Mouse (Mus musculus): Measurements from ENCODE around the gene Wdfy1.

DNA sequence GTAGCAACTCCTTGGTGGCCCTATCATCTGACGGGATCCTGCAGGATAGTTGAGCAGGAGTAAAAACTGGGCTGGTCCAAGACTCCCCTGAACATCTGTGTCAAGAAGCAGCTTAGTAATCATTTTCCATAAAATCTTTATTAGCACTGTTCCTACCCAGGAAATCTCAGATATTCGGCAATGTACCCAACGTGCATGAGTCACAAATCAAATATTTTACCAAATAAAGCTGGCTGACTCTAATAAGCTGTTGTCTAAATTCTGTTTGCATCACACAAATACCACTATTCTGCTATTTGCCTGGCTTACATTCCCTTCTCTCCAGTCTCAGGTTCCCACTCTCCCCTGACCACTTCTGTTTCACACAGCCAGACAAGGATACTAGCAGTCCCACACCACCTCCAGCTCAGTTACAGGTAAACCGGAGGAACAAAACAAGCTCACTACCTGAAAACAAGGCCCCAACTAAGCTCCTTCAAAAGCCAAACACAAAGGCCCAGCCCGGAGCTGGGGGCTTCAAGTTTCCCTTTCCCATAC lies 16.4 kb downstream of the Wdfy1 start:
- TF ChIP-seq CTCF (IDR thresholded peaks at IDR 0.05; ENCODE audit: insufficient read depth, low read depth, low read length) (no peak), POLR2A (IDR thresholded peaks at IDR 0.05; ENCODE audit: insufficient read depth, low read depth, low read length) (no peak)
